Mouse (Mus musculus) midbrain, embryonic 15.5 days (tissue): ENCODE measurements at regions not wholly inside any gene's neighbourhood (a gene's known extent, or its start where the extent isn't known, plus 50 kb on each side); places are given as distances from the start of the nearest gene placed in this dataset.

Source experiments
- ATAC-seq: fragments of 200-750 bp; cut with Nextera tagmentation; replicated peaks from 2 replicates; pipeline ENCODE4 v1.8.0; 2017; ENCODE audit warnings: moderate TSS enrichment
- H3K27ac ChIP-seq: fragments of 300-500 bp; sonication (generic); 2 replicates; pipeline ENCODE4 v1.5.1; 2015; ENCODE audit warnings: mild to moderate bottlenecking, inconsistent platforms
- H3K27me3 ChIP-seq: fragments of 300-500 bp; sonication (generic); replicated peaks from 2 replicates; pipeline ENCODE4 v1.6.1; 2015; ENCODE audit warnings: inconsistent platforms
- H3K36me3 ChIP-seq: fragments of 300-500 bp; sonication (generic); replicated peaks from 2 replicates; pipeline ENCODE4 v1.6.1; 2015; ENCODE audit warnings: inconsistent platforms
- H3K4me1 ChIP-seq: fragments of 300-500 bp; sonication (generic); 2 replicates; pipeline ENCODE4 v1.6.1; 2015; ENCODE audit warnings: inconsistent platforms
- H3K4me2 ChIP-seq: fragments of 300-500 bp; sonication (generic); 2 replicates; pipeline ENCODE4 v1.6.1; 2015; ENCODE audit warnings: inconsistent platforms, mild to moderate bottlenecking, moderate library complexity
- H3K4me3 ChIP-seq: fragments of 300-500 bp; sonication (generic); 2 replicates; pipeline ENCODE4 v1.5.1; 2015; ENCODE audit warnings: mild to moderate bottlenecking, inconsistent platforms
- H3K9ac ChIP-seq: fragments of 300-500 bp; sonication (generic); 2 replicates; pipeline ENCODE4 v1.6.1; 2015; ENCODE audit warnings: mild to moderate bottlenecking, inconsistent platforms
- H3K9me3 ChIP-seq: fragments of 300-500 bp; sonication (generic); 2 replicates; pipeline ENCODE4 v1.6.1; 2016; ENCODE audit warnings: inconsistent platforms
- WGBS: fragments of 180-500 bp; shearing (Covaris S2); methylation state at CpG from one replicate; pipeline ENCODE4 v1.1.7; 2015; ENCODE audit warnings: mixed read lengths; 5-methylcytosine and 5-hydroxymethylcytosine counted together

- H3K27me3 ChIP-seq = no peaks in the 10 kb centered on the region
- 92% methylated on average over 1 of the region's 1 CpGs for WGBS
- no peaks in the 10 kb centered on the region for H3K9me3 ChIP-seq
- no peak overlapping the region for H3K9ac ChIP-seq
- no peak for ATAC-seq
- no peak overlapping the region for H3K27ac ChIP-seq
- H3K4me2 ChIP-seq = no peak overlapping the region
- H3K36me3 ChIP-seq = no peaks in the 10 kb centered on the region
- no peaks in the 10 kb centered on the region for H3K4me1 ChIP-seq
- H3K4me3 ChIP-seq = no peak overlapping the region
Observed at GRCm38 (mm10) chr10:91953078-91953477, 769.1 kb downstream of the Nedd1 start.

- H3K4me2 ChIP-seq = no peak overlapping the region
- ATAC-seq = no peak
Observed at GRCm38 (mm10) chr10:91923626-91924025, 742.5 kb upstream of the Tmpo start.

GRCm38 (mm10) chr10:91889864-91890263 lies 708.7 kb upstream of the Tmpo start:
- Histone ChIP-seq H3K4me2 (no peak overlapping the region), H3K27me3 (no peaks in the 10 kb centered on the region), H3K9me3 (no peaks in the 10 kb centered on the region), H3K9ac (no peak overlapping the region), H3K4me1 (no peaks in the 10 kb centered on the region), H3K36me3 (no peaks in the 10 kb centered on the region), H3K4me3 (no peak overlapping the region), H3K27ac (no peak overlapping the region)
- no peak for ATAC-seq
- WGBS = 86% methylated on average over 6 of the region's 6 CpGs

More at GRCm38 (mm10) chr10:91923626-91924025, 742.5 kb upstream of the Tmpo start:
- Histone ChIP-seq H3K27me3 (no peaks in the 10 kb centered on the region), H3K36me3 (no peaks in the 10 kb centered on the region), H3K4me3 (no peak overlapping the region), H3K9me3 (no peaks in the 10 kb centered on the region), H3K9ac (no peak overlapping the region), H3K4me1 (no peaks in the 10 kb centered on the region), H3K27ac (no peak overlapping the region)
- WGBS = 76% methylated on average over 3 of the region's 3 CpGs

GRCm38 (mm10) chr10:91888537-91888936 lies 707.4 kb upstream of the Tmpo start:
- no peak for ATAC-seq
- WGBS = 65% methylated on average over 4 of the region's 4 CpGs
- no peak overlapping the region for H3K4me3 ChIP-seq
- no peaks in the 10 kb centered on the region for H3K9me3 ChIP-seq
- no peaks in the 10 kb centered on the region for H3K4me1 ChIP-seq
- no peak overlapping the region for H3K9ac ChIP-seq
- no peak overlapping the region for H3K4me2 ChIP-seq
- no peaks in the 10 kb centered on the region for H3K36me3 ChIP-seq
- no peaks in the 10 kb centered on the region for H3K27me3 ChIP-seq
- H3K27ac ChIP-seq = no peak overlapping the region

GRCm38 (mm10) chr10:91883155-91883554 lies 702.0 kb upstream of the Tmpo start:
- no peak overlapping the region for H3K4me3 ChIP-seq
- no peak overlapping the region for H3K4me2 ChIP-seq
- H3K9me3 ChIP-seq = no peaks in the 10 kb centered on the region
- no peak for ATAC-seq
- no peaks in the 10 kb centered on the region for H3K36me3 ChIP-seq
- H3K27me3 ChIP-seq = no peaks in the 10 kb centered on the region
- peaks cover 9% of the 10 kb centered on the region for H3K4me1 ChIP-seq
- 68% methylated on average over 5 of the region's 5 CpGs for WGBS
- no peak overlapping the region for H3K27ac ChIP-seq
- no peak overlapping the region for H3K9ac ChIP-seq

GRCm38 (mm10) chr10:91882481-91882880 lies 701.4 kb upstream of the Tmpo start:
- Histone ChIP-seq H3K9ac (no peak overlapping the region), H3K4me3 (no peak overlapping the region), H3K9me3 (no peaks in the 10 kb centered on the region), H3K36me3 (no peaks in the 10 kb centered on the region), H3K27ac (no peak overlapping the region), H3K4me2 (no peak overlapping the region), H3K4me1 (peaks cover 9% of the 10 kb centered on the region), H3K27me3 (no peaks in the 10 kb centered on the region)
- 59% methylated on average over 4 of the region's 4 CpGs for WGBS
- ATAC-seq = no peak

GRCm38 (mm10) chr10:91881521-91882228 lies 700.6 kb upstream of the Tmpo start:
- Histone ChIP-seq H3K4me2 (no peak overlapping the region), H3K4me1 (peaks cover 9% of the 10 kb centered on the region), H3K4me3 (no peak overlapping the region), H3K9me3 (no peaks in the 10 kb centered on the region), H3K36me3 (no peaks in the 10 kb centered on the region), H3K27me3 (no peaks in the 10 kb centered on the region), H3K27ac (peak overlapping the region; percentile 62), H3K9ac (no peak overlapping the region)
- ATAC-seq = peak; percentile 62; the same call in 1 of the 2 replicates
- WGBS = 7% methylated on average over 9 of the region's 9 CpGs

- Histone ChIP-seq H3K4me3 (no peak overlapping the region), H3K9ac (no peak overlapping the region), H3K27ac (no peak overlapping the region), H3K4me2 (no peak overlapping the region), H3K9me3 (no peaks in the 10 kb centered on the region), H3K27me3 (no peaks in the 10 kb centered on the region), H3K36me3 (no peaks in the 10 kb centered on the region), H3K4me1 (no peaks in the 10 kb centered on the region)
- ATAC-seq = no peak
- WGBS = 90% methylated on average over 3 of the region's 3 CpGs
Observed at GRCm38 (mm10) chr10:91875450-91875849, 694.3 kb upstream of the Tmpo start.

- Histone ChIP-seq H3K4me3 (no peak overlapping the region), H3K27me3 (no peaks in the 10 kb centered on the region), H3K36me3 (no peaks in the 10 kb centered on the region), H3K4me2 (no peak overlapping the region), H3K27ac (no peak overlapping the region), H3K9me3 (no peaks in the 10 kb centered on the region), H3K4me1 (no peaks in the 10 kb centered on the region), H3K9ac (no peak overlapping the region)
- no peak for ATAC-seq
- WGBS = 64% methylated on average over 4 of the region's 4 CpGs
Observed at GRCm38 (mm10) chr10:91871244-91871643, 690.1 kb upstream of the Tmpo start.

- H3K27ac ChIP-seq = no peak overlapping the region
- no peak overlapping the region for H3K4me3 ChIP-seq
- no peak for ATAC-seq
- H3K36me3 ChIP-seq = no peaks in the 10 kb centered on the region
- H3K9ac ChIP-seq = no peak overlapping the region
- H3K9me3 ChIP-seq = no peaks in the 10 kb centered on the region
- H3K27me3 ChIP-seq = no peaks in the 10 kb centered on the region
- no peak overlapping the region for H3K4me2 ChIP-seq
- H3K4me1 ChIP-seq = no peaks in the 10 kb centered on the region
- WGBS = 41% methylated on average over 6 of the region's 6 CpGs
Observed at GRCm38 (mm10) chr10:91858711-91859595, 677.8 kb upstream of the Tmpo start.

- no peak overlapping the region for H3K4me2 ChIP-seq
- no peak overlapping the region for H3K27ac ChIP-seq
- H3K9me3 ChIP-seq = no peaks in the 10 kb centered on the region
- H3K4me1 ChIP-seq = no peaks in the 10 kb centered on the region
- no peak overlapping the region for H3K4me3 ChIP-seq
- no peak for ATAC-seq
- no peak overlapping the region for H3K9ac ChIP-seq
- no peaks in the 10 kb centered on the region for H3K27me3 ChIP-seq
- 27% methylated on average over 3 of the region's 3 CpGs for WGBS
- H3K36me3 ChIP-seq = no peaks in the 10 kb centered on the region
Observed at GRCm38 (mm10) chr10:91827074-91827473, 646.0 kb upstream of the Tmpo start.

GRCm38 (mm10) chr10:91823499-91823898 lies 642.4 kb upstream of the Tmpo start:
- Histone ChIP-seq H3K36me3 (no peaks in the 10 kb centered on the region), H3K4me1 (no peaks in the 10 kb centered on the region), H3K4me2 (no peak overlapping the region), H3K27ac (no peak overlapping the region), H3K4me3 (no peak overlapping the region), H3K9ac (no peak overlapping the region), H3K27me3 (no peaks in the 10 kb centered on the region), H3K9me3 (no peaks in the 10 kb centered on the region)
- no peak for ATAC-seq
- 83% methylated on average over 5 of the region's 5 CpGs for WGBS
